In genomic region chr7:141363106-141363751, GRCm38 (mm10) we compare ENCODE assay signal across 7 mouse cellular contexts. TPM values are rescaled to one million over a fixed set of nuclear protein-coding genes. Genes with fewer than 3 reads are reported as not detected.
A peak's percentile ranks its signal among the peaks of the same experiment; 100 is the strongest.
DNase-seq lines count a peak whose midpoint lies in the region; TF ChIP-seq lines count a peak whose summit lies in the region.

No protein-coding gene starts in this region.

- intact Hi-C loops in heart, postnatal 36 days (cut with DNase I): loop anchor here (2.0 to 10.0 kb wide), 3 partner anchors 98 to 268 kb away; partner anchors contain the start of gene Phrf1

- no peak overlapping the region for H3K27ac ChIP-seq in ES-Bruce4 (ENCODE audit: insufficient read depth, low read length)
- H3K27ac ChIP-seq in embryonic facial prominence, embryonic 10.5 days (replicated peaks): no peak overlapping the region

- TF ChIP-seq CTCF in ES-Bruce4 (IDR thresholded peaks at IDR 0.05; ENCODE audit: low read depth, low read length): peak; percentile 43

- no peaks in the 10 kb centered on the region for H3K36me3 ChIP-seq in ES-Bruce4 (ENCODE audit: control insufficient read depth, insufficient read depth, low read length, poor library complexity, severe bottlenecking)
- no peaks in the 10 kb centered on the region for H3K36me3 ChIP-seq in embryonic facial prominence, embryonic 10.5 days (replicated peaks)

- peak; percentile 82 for DNase-seq in adrenal gland, postnatal 14 days
- peak; percentile 65 for DNase-seq in embryonic facial prominence, embryonic 10.5 days (ENCODE audit: low spot score)
- DNase-seq in heart, postnatal 36 days: peak; percentile 60 to 70
- DNase-seq in layer of hippocampus, adult 18-20 months (ENCODE audit: low spot score in 2 of 2): peak; percentile 64 to 90
- peak; percentile 61 to 78 for DNase-seq in lung, adult 18-20 months
- peak; percentile 87 to 88 for DNase-seq in right cerebral cortex, adult 2 months (ENCODE audit: low spot score in 2 of 2)

- H3K4me3 ChIP-seq in ES-Bruce4 (ENCODE audit: low read depth, low read length): no peak overlapping the region
- H3K4me3 ChIP-seq in embryonic facial prominence, embryonic 10.5 days: no peak overlapping the region

- H3K9ac ChIP-seq in ES-Bruce4 (ENCODE audit: low read depth, poor library complexity, severe bottlenecking): no peak overlapping the region

- 57% methylated on average over 4 of the region's 4 CpGs for WGBS in embryonic facial prominence, embryonic 10.5 days

- no peak for TF ChIP-seq EP300 in ES-Bruce4 (IDR thresholded peaks at IDR 0.05; ENCODE audit: insufficient read depth, low read depth, low read length)

- no peak for TF ChIP-seq POLR2A in ES-Bruce4 (IDR thresholded peaks at IDR 0.05; ENCODE audit: insufficient read depth, low read length)

- no peaks in the 10 kb centered on the region for H3K9me3 ChIP-seq in ES-Bruce4 (replicated peaks; ENCODE audit: control insufficient read depth, insufficient read depth, low read length, poor library complexity, severe bottlenecking)
- H3K9me3 ChIP-seq in embryonic facial prominence, embryonic 10.5 days: no peaks in the 10 kb centered on the region

- no peaks in the 10 kb centered on the region for H3K27me3 ChIP-seq in ES-Bruce4 (ENCODE audit: control insufficient read depth, insufficient read depth, low read length, poor library complexity, severe bottlenecking)
- peaks cover 46% of the 10 kb centered on the region for H3K27me3 ChIP-seq in embryonic facial prominence, embryonic 10.5 days (replicated peaks; ENCODE audit: low read depth, poor library complexity, severe bottlenecking)

- H3K4me1 ChIP-seq in ES-Bruce4 (ENCODE audit: control insufficient read depth, insufficient read depth, low read length): no peaks in the 10 kb centered on the region
- peaks cover 9% of the 10 kb centered on the region; the same call in 1 of the 2 replicates for H3K4me1 ChIP-seq in embryonic facial prominence, embryonic 10.5 days

RNA-seq across cellular contexts. Expression of gene Eps8l2, which starts 24.5 kb away (rescaled TPM):
- polyA plus RNA-seq in ES-Bruce4 (2011; ENCODE audit: insufficient read depth, insufficient read length, low read depth, missing spikeins): 39.8 and 46.0 TPM in 2 replicates
- total RNA-seq in adrenal gland, postnatal 14 days (2021): 5.1 and 5.5 TPM in 2 replicates
- polyA plus RNA-seq in embryonic facial prominence, embryonic 10.5 days (2016; fragmentation: Nextera tagmentation; extraction: Ambion mirVana): 12.1 and 13.0 TPM in 2 replicates
- total RNA-seq in heart, postnatal 36 days (2021): 1 to 10 TPM; 3.3 to 3.7 TPM
- total RNA-seq in layer of hippocampus, adult 18-20 months (2021): 1 to 10 TPM; 5.0 to 9.0 TPM

RNA-seq across cellular contexts. Expression of gene Taldo1, which starts 28.8 kb away (rescaled TPM):
- polyA plus RNA-seq in ES-Bruce4 (2011; ENCODE audit: insufficient read depth, insufficient read length, low read depth, missing spikeins): 210 and 226 TPM in 2 replicates
- 479 and 481 TPM in 2 replicates for total RNA-seq in adrenal gland, postnatal 14 days (2021)
- polyA plus RNA-seq in embryonic facial prominence, embryonic 10.5 days (2016; fragmentation: Nextera tagmentation; extraction: Ambion mirVana): 297 and 299 TPM in 2 replicates
- 100 to 1,000 TPM; 114 to 116 TPM for total RNA-seq in heart, postnatal 36 days (2021)
- total RNA-seq in layer of hippocampus, adult 18-20 months (2021): 100 to 1,000 TPM; 122 to 125 TPM

RNA-seq across cellular contexts. Expression of gene Tmem80, which starts 35.7 kb away (rescaled TPM):
- 7.0 and 8.2 TPM in 2 replicates for polyA plus RNA-seq in ES-Bruce4 (2011; ENCODE audit: insufficient read depth, insufficient read length, low read depth, missing spikeins)
- 22.9 and 25.6 TPM in 2 replicates for total RNA-seq in adrenal gland, postnatal 14 days (2021)
- 44.9 and 49.0 TPM in 2 replicates for polyA plus RNA-seq in embryonic facial prominence, embryonic 10.5 days (2016; fragmentation: Nextera tagmentation; extraction: Ambion mirVana)
- 10 to 100 TPM; 13.5 to 14.8 TPM for total RNA-seq in heart, postnatal 36 days (2021)
- 10 to 100 TPM; 29.2 to 30.5 TPM for total RNA-seq in layer of hippocampus, adult 18-20 months (2021)

RNA-seq across cellular contexts. Expression of gene Deaf1, which starts 35.7 kb away (rescaled TPM):
- 79.2 and 79.4 TPM in 2 replicates for polyA plus RNA-seq in ES-Bruce4 (2011; ENCODE audit: insufficient read depth, insufficient read length, low read depth, missing spikeins)
- 32.5 and 41.2 TPM in 2 replicates for total RNA-seq in adrenal gland, postnatal 14 days (2021)
- 57.9 and 65.0 TPM in 2 replicates for polyA plus RNA-seq in embryonic facial prominence, embryonic 10.5 days (2016; fragmentation: Nextera tagmentation; extraction: Ambion mirVana)
- 10 to 100 TPM; 16.5 to 17.1 TPM for total RNA-seq in heart, postnatal 36 days (2021)
- total RNA-seq in layer of hippocampus, adult 18-20 months (2021): 10 to 100 TPM; 66.3 to 79.6 TPM

RNA-seq across cellular contexts. Expression of gene Gatd1, which starts 50.7 kb away (rescaled TPM):
- polyA plus RNA-seq in ES-Bruce4 (2011; ENCODE audit: insufficient read depth, insufficient read length, low read depth, missing spikeins): 36.7 and 45.4 TPM in 2 replicates
- total RNA-seq in adrenal gland, postnatal 14 days (2021): 22.5 and 36.2 TPM in 2 replicates
- polyA plus RNA-seq in embryonic facial prominence, embryonic 10.5 days (2016; fragmentation: Nextera tagmentation; extraction: Ambion mirVana): 48.5 and 50.8 TPM in 2 replicates
- total RNA-seq in heart, postnatal 36 days (2021): 10 to 100 TPM; 14.9 to 16.7 TPM
- total RNA-seq in layer of hippocampus, adult 18-20 months (2021): 10 to 100 TPM; 37.7 to 39.9 TPM
